In the genomic region with DNA sequence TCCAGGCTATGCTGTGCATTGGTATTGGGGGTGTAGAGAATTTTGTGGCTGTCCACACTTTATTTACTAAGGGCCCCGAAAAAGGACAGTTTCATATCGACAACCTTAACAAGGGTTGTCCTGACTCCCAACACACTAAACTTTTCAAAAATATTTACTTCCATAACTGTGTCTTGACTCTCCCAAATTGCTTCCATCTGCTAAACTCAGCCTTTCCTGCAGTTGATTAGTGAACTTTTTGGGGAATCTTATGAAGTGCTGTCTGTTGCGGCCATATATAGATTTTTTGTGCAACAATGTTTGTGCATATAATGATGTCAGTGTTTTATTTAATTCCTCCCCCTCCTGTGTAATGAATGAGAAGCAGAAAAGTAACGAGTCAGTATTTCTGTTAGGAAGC, we compare ENCODE assay signal across 20 mouse cellular contexts.
DNase-seq lines count a peak whose midpoint lies in the region; ATAC-seq and TF ChIP-seq lines count a peak whose summit lies in the region.
"Had no signal": no experiment of that assay in that cellular context is flagged by ENCODE, and none has a peak within 500 bp of the region (broad histone marks: within the 10 kb centered on the region; RNA-seq: fewer than 3 reads in every experiment).

No protein-coding gene starts in this region.

- 38% methylated on average over 4 of the region's 4 CpGs for WGBS in limb, embryonic 14.5 days
- WGBS in limb, embryonic 10.5 days, result 72% methylated on average over 4 of the region's 4 CpGs
- 36% methylated on average over 4 of the region's 4 CpGs for WGBS in embryonic facial prominence, embryonic 12.5 days

- TF ChIP-seq CTCF in embryonic fibroblast, embryonic 13.5 days (IDR thresholded peaks at IDR 0.05; ENCODE audit: borderline replicate concordance, insufficient read depth, low read length), result no peak

- peak; percentile 8 for DNase-seq in limb, embryonic 14.5 days (ENCODE audit: low spot score)
- no peak for DNase-seq in limb, embryonic 10.5 days (ENCODE audit: low spot score)
- no peak for DNase-seq in spleen, adult 18-20 months
- DNase-seq: adrenal gland, postnatal 14 days; cerebellum, adult 11-12 months; cerebellum, adult 9-10 months; cerebellum, postnatal 25 days; heart, adult 2 months; kidney, adult 8-10 months had no signal

- no peaks in the 10 kb centered on the region for H3K27me3 ChIP-seq in limb, embryonic 14.5 days (ENCODE audit: control insufficient read depth, insufficient read depth, low read length)
- no peaks in the 10 kb centered on the region for H3K27me3 ChIP-seq in limb, embryonic 10.5 days (ENCODE audit: low read depth, poor library complexity, severe bottlenecking)
- H3K27me3 ChIP-seq in embryonic facial prominence, embryonic 12.5 days, result no peaks in the 10 kb centered on the region
- H3K27me3 ChIP-seq: heart, embryonic 12.5 days; hindbrain, embryonic 12.5 days had no signal

- 0 out of 2 replicates have a peak overlapping the region, but pooled peaks have one; percentile 25 for H3K9ac ChIP-seq in limb, embryonic 14.5 days (ENCODE audit: low read depth, low read length, severe bottlenecking)
- no peak overlapping the region for H3K9ac ChIP-seq in embryonic facial prominence, embryonic 12.5 days
- H3K9ac ChIP-seq: heart, embryonic 12.5 days; hindbrain, embryonic 12.5 days had no signal

- no peak for ATAC-seq in limb, embryonic 14.5 days (ENCODE audit: low FRiP score, low read depth)
- no peak for ATAC-seq in embryonic facial prominence, embryonic 12.5 days (ENCODE audit: insufficient number of reproducible peaks, insufficient read depth, low FRiP score, low TSS enrichment)
- ATAC-seq in granulocyte monocyte progenitor cell, adult 5-6 weeks (replicated peaks; ENCODE audit: poor library complexity, severe bottlenecking), result no peak
- ATAC-seq: forebrain, embryonic 14.5 days; hindbrain, embryonic 16.5 days; inflammation-experienced regulatory T-cells, adult 6 months; intestine, postnatal 0 days had no signal

- H3K36me3 ChIP-seq in limb, embryonic 14.5 days (ENCODE audit: control insufficient read depth, insufficient read depth, low read length), result no peaks in the 10 kb centered on the region
- H3K36me3 ChIP-seq in limb, embryonic 10.5 days, result no peaks in the 10 kb centered on the region
- no peaks in the 10 kb centered on the region for H3K36me3 ChIP-seq in embryonic facial prominence, embryonic 12.5 days
- H3K36me3 ChIP-seq: forebrain, embryonic 10.5 days; heart, embryonic 12.5 days; hindbrain, embryonic 12.5 days had no signal

- H3K4me3 ChIP-seq in limb, embryonic 14.5 days (replicated peaks; ENCODE audit: low read length), result no peak overlapping the region
- H3K4me3 ChIP-seq in limb, embryonic 10.5 days, result no peak overlapping the region
- H3K4me3 ChIP-seq in embryonic facial prominence, embryonic 12.5 days, result no peak overlapping the region
- H3K4me3 ChIP-seq in embryonic fibroblast, embryonic 13.5 days (ENCODE audit: insufficient read depth, low read length), result no peak overlapping the region
- H3K4me3 ChIP-seq: erythroblast, embryonic 14.5 days; forebrain, embryonic 10.5 days; heart, adult 2 months; heart, embryonic 12.5 days; hindbrain, embryonic 12.5 days had no signal

- TF ChIP-seq POLR2A in limb, embryonic 14.5 days (IDR thresholded peaks at IDR 0.05; ENCODE audit: borderline replicate concordance, extremely low read depth, insufficient read depth, insufficient read length), result no peak
- TF ChIP-seq POLR2A in embryonic fibroblast, embryonic 13.5 days (IDR thresholded peaks at IDR 0.05; ENCODE audit: low read depth, low read length), result no peak

- H3K27ac ChIP-seq in limb, embryonic 14.5 days (replicated peaks; ENCODE audit: low read depth, low read length), result no peak overlapping the region
- H3K27ac ChIP-seq in limb, embryonic 10.5 days, result no peak overlapping the region
- peak overlapping the region; percentile 73 for H3K27ac ChIP-seq in embryonic facial prominence, embryonic 12.5 days
- peak overlapping the region; percentile 61; the same call in 1 of the 2 replicates for H3K27ac ChIP-seq in embryonic fibroblast, embryonic 13.5 days (ENCODE audit: insufficient read depth, low read length)
- H3K27ac ChIP-seq: forebrain, embryonic 10.5 days; heart, adult 2 months; hindbrain, embryonic 12.5 days had no signal

- H3K9me3 ChIP-seq in limb, embryonic 14.5 days (ENCODE audit: control insufficient read depth, low read length), result no peaks in the 10 kb centered on the region
- H3K9me3 ChIP-seq in limb, embryonic 10.5 days (replicated peaks), result no peaks in the 10 kb centered on the region
- H3K9me3 ChIP-seq in embryonic facial prominence, embryonic 12.5 days, result no peaks in the 10 kb centered on the region
- H3K9me3 ChIP-seq: forebrain, embryonic 10.5 days; heart, embryonic 12.5 days; hindbrain, embryonic 12.5 days had no signal

- H3K4me2 ChIP-seq in limb, embryonic 14.5 days (replicated peaks; ENCODE audit: low read depth, low read length, severe bottlenecking), result no peak overlapping the region
- H3K4me2 ChIP-seq in embryonic facial prominence, embryonic 12.5 days (replicated peaks), result no peak overlapping the region
- H3K4me2 ChIP-seq: heart, embryonic 12.5 days; hindbrain, embryonic 12.5 days had no signal

- H3K4me1 ChIP-seq in limb, embryonic 14.5 days (ENCODE audit: control insufficient read depth, insufficient read depth, low read length), result 0 out of 2 replicates have a peak, but pooled peaks cover 3% of the 10 kb centered on the region
- H3K4me1 ChIP-seq in limb, embryonic 10.5 days, result peaks cover 9% of the 10 kb centered on the region
- peaks cover 3% of the 10 kb centered on the region; the same call in 1 of the 2 replicates for H3K4me1 ChIP-seq in embryonic facial prominence, embryonic 12.5 days
- no peaks in the 10 kb centered on the region for H3K4me1 ChIP-seq in embryonic fibroblast, embryonic 13.5 days (ENCODE audit: control insufficient read depth, insufficient read depth, low read length)
- H3K4me1 ChIP-seq: forebrain, embryonic 10.5 days; heart, embryonic 12.5 days; hindbrain, embryonic 12.5 days had no signal

Comparison
In these comparisons a context has a peak if more than half of its experiments do, and no peak if none do; other contexts are left out.
1. H3K27ac ChIP-seq: peak in embryonic facial prominence, embryonic 12.5 days (single experiment) and embryonic fibroblast, embryonic 13.5 days (single experiment); none in limb, embryonic 14.5 days (single experiment) and limb, embryonic 10.5 days (single experiment).